Mouse (Mus musculus) fibroblast of lung, adult 2 months (primary cell): ENCODE results near the gene Tgfbr3.

Source experiments
- DNase-seq: peaks from one replicate; pipeline ENCODE4 v3.0.0-alpha.2; 2011; ENCODE audit warnings: low read depth

Tgfbr3 gene

DNA sequence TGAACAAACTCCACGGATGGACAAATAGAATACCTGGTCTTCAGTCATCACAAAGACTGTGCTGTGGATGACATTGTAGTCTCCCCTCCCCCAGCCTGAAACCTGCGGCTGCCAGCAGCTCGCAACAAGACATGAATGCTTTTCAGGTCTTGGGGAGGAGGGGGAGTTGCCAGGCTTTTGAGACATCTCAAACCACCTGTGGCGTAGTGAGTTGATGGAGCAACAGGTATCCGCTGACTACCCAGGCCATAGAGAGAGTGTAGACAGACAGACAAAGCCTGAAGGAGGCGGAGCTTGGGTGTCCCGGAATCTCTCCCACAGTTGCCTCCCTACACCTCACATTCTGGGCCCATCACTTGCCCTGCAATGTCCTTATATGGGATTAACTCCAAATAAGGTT lies 117.6 kb downstream of the Tgfbr3 start:
- DNase-seq = no peak

DNA sequence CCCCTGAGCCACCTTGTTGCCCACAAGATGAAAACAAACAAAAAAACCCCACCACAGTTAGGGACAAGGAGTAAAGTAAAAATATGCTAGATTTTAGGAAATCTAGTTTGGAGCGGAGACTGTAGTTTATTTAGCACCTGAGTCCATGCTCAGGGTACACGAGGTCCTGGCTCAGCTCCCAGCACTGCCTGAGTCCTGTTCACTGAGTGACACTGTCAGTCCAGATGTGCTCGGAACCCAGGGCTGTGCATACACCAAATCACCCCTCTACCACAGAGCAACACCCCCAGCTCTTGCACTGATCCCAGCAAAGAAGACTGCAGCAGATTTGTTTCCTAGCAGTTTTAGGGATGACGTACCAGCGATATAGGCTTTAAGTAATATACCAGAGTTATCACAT lies 119.6 kb downstream of the Tgfbr3 start:
- DNase-seq = no peak

DNA sequence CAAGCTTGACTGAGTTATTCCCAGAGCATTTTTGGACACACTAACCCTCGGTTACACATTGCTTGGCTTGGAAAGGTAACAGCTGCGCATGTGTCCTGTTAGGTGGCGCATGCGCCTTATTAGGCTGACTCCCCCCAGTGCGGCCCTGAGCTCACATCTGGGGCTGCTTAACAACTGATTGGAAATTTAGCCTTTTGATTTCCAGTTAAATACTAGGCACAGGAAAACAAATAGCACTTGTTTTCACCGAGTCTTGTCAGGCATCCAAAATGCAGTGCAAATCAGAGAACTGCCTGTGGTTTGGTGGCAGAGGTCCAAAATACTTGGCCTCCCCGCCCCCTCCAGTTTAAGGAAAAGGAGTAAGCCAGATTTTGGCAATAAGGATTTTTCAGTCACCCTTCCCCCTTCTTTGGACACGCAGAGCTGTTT lies 121.5 kb downstream of the Tgfbr3 start:
- DNase-seq = peak; percentile 95

DNA sequence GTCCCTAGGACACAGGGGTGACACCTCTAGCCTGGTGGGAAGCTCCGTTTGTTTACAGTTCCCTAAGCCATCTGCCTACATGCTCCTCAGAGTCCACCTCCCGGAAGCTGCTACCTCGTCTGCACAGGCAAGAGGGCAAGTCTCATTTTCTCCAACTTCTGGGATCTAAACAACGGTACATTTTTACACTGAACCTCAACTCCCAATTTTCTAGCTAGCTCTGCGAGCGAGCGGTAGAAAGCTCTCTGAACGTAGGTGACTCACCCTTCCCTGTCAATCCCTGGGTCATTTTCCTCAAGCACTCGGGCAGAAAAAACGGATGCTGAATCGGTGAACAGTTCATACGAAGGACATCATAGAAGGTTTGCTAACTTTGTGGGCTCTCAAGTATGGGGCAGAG lies 122.1 kb downstream of the Tgfbr3 start:
- DNase-seq = no peak

DNA sequence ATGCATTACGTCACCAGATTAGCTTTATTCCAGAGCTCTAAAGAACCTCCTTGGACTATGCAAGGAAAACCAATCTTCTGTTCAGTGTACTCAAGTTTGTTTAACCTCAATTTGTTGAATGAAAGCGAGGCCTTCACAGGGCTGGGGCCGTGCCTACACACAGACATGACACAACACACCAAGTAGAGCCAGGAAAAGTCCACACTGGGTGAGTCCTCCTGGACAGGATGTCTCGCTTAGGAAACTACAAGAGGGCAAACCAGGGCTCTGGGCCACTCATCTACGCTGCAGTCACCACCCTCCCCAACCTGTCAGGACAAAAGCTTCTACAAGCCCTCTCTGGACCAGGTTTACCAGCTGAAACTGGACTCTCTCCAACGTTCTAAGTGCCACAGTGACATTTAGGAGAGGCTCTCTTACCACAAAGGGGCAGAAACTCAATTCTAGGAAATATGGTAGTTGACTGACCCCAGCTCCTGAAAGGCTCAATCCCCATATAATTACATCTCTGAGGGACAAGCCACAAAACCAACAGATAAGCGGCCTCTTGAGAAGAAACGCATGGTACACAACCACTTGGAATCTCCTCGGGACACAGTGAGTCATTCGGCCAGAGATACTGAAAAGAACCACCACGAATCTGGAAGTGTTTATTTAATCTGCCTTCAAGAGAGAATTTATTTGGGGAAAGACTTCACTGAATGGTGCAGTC lies 122.6 kb downstream of the Tgfbr3 start:
- DNase-seq = peak; percentile 53

DNA sequence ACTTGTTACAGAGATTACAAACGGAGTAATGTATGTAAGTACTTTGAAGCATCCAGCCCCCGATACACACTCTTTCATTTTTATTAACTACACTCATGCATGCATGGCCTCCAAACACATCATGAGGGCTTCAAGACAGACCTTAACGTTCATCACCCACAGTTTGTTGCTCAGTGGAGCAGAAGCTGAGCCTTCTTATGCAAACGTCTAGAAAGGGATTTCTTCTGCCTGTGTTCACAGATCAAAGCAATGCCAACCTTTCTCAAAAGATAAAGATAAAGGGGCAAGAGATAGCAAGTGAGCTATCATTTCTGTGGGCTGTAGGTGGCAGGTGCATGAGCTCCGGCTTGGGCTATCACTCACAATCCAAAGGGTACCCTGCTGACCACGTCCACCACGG lies 123.7 kb downstream of the Tgfbr3 start:
- no peak for DNase-seq

DNA sequence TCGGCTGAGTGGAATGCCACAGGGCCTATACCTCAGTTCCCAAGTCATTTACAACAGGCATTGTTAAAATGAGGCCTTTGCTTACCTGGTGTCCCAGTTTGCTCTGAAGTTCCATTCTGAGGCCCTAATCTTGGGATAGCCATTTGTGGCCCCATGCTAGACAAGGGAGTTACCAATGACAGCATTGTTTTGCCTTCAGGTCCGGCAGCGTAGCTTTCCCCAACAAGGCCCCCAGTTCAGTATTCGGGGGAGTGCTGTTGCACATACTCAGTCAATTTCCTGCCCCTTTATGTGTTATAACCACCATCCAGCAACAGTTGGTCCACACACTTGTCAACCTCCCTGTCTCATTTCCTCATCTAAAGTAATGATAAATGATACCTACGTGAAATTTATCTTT lies 124.2 kb downstream of the Tgfbr3 start:
- DNase-seq = no peak

DNA sequence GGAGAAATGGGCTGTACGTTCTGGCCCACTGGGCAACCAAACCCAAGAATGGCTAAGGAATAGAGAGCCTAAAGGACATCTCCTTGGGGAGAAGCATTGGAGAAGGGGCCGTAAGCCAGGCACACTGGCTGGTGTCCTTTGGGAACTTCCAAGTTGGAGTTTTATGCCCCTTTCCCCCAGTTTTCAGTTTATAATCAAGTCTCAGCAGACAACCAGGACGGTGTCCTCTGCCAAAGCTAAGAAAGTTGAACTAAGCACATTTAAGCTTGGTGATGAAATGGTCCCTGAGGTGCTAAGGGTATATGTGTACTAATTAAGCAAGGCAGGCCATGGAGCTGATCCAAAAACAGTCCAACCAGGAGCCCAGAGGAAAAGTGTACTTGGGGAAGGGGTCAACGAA lies 124.6 kb downstream of the Tgfbr3 start:
- no peak for DNase-seq

DNA sequence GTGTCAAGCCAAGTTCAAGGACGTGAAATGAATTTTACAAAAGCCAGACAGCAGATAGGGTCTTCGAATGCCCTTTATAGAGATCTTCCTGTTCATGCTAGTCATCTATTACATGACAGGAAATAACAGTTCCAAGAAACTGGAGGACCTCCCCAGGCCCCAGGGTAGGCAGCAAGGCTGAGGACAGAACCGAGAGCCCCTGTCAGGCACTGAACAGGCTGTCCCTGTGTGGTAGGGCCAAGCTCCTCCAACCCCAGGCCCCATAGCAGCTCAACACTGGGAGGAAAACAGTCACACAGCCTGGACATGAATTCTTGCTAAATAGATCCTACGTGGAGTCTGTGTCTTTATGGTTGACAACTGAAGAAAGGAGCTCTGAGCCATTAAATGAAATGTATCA lies 125.3 kb downstream of the Tgfbr3 start:
- no peak for DNase-seq

DNA sequence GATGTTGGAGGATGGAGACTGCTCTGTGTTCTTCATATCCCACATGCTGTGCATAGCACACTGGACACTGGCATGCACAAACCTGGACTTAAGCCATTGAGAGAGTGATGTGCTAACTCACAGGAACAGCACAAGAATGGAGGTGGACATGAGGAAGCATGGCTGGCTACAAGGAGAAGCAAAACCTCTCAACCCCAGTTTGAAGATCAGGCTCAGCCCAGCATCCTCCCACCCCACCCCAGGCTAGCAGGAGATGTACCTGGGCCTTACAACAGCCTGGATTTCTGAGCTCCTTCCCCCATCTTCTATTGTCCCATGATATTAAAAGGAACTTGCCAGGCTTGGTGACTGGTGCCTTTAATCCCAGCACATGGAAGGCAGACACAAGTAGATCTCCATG lies 126.1 kb downstream of the Tgfbr3 start:
- DNase-seq = no peak

DNA sequence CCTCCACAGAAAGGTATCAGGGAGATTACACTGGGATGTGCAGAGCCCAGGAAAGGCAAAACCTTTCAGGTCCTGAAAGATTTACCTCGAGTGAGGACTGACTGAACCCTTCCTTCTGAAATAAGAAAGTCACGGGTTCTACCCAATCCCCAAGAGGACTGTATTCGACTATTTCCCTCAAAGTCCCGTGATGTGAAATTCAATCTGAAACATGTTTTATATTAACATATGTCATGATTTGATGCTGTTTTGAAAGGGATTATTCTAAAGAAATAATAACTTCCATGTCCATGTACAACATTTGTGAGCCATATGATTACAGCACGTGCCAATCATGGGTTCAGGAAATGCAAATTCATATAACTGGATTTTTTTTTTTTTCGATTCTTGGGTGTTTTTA lies 126.6 kb downstream of the Tgfbr3 start:
- DNase-seq = no peak

DNA sequence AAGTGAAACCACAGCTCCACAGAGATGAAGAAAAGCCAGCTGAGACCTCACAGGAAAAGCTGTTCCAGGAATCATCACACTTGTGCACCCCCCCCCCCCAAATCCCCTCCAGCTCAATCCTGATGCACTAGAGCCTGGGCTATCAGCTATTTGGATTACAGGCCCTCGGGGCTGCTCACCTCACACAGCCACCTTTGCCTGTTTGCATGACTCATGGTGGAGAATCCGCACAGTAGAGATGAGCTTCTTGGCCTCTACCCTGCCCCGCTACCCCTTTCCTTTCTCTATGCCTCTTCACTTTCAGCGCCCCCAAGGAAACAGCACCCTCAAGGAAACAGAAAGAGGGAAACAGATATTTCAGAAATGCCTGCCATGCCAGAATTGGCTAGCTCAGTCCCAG lies 127.1 kb downstream of the Tgfbr3 start:
- DNase-seq = no peak

DNA sequence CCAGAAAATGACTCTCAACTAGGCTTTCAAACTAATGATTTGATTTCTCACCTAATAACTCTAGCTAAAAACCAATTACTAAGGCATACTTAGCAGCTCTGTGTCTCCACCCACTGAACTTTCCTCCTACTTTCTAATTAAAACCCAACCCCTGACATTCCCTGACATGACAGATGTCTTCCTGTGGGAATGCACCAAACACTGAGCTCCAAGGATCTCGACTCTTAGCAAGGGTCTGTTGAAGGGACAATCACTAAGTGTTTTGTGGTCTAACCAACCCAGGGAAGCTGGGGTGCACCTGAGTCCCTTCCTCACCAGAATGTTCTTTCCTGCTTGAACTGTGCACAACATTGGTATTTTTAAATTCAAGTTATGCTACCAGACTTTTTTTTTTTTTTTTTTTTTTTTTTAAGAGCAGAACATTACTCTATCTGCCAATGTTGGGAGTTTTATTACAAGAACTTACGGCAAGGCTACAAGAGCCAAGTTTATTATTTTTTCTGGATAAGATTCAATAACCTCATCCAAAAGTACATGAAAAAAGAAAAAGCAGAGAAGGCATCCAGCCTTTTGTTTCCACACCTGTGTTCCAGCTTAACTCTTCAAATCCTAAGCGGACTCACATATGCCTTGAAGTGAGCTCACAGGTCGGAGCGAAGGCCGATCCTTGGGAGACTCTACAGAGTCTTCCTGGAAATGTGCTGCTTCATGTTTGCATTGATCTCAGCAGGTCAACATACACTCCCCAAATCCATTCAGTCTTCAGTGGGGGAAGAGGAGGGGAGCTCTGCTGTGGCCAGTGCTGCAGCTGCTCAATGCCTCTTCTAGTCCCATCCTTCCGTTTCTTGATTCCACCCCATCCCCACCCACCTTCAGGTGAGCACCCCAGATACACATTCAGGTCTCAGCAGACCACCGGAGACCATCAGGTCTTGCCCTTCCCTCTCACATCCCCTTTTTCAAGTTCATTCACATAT lies 129.2 kb downstream of the Tgfbr3 start:
- no peak for DNase-seq

DNA sequence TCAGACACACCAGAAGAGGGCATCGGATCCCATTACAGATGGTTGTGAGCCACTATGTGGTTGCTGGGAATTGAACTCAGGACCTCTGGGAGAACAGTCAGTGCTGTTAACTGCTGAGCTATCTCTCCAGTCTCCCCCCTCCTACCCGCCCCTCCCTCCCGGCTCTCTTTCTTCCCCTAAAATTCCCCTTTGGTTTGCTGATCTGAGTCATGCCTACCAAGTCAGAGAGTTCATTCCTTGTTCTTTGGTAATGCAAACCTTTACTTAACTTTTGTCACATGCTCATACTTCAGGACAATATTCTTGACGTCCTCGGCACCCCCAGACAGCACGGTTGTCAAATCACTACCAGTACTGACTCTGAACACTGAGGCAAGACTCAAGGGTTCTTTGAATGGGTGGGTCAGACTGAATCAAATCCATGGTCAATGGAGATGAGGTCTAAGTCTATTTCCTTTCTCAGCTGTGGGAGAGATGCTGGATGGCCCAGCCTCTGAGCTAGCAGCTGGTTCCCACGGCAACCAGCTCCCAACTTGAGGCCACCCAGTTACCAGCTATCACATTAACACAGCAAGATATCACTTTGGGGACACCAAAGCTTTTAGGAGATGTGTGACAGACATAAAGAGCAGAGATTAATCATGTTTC lies 130.8 kb downstream of the Tgfbr3 start:
- no peak for DNase-seq

DNA sequence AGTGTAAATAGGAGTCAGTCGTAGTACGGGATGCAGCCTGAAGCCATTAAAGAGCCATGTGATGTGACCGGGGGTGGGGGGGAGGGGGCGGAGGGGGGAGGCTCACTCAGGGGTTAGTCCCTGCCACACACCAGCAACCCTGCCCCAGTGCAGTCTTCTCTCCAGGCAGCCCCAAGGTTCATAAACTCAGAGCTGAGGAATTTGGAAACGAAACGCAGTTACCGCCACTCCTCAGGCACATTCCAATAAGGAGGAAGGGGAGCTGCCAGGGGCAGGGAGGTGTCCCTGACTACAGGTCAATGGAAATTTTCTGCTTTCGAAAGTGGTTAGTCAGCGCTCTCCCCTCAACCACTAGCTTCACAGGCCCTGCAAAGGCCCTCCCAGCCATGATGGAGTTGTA lies 132.0 kb downstream of the Tgfbr3 start:
- DNase-seq = peak; percentile 51

DNA sequence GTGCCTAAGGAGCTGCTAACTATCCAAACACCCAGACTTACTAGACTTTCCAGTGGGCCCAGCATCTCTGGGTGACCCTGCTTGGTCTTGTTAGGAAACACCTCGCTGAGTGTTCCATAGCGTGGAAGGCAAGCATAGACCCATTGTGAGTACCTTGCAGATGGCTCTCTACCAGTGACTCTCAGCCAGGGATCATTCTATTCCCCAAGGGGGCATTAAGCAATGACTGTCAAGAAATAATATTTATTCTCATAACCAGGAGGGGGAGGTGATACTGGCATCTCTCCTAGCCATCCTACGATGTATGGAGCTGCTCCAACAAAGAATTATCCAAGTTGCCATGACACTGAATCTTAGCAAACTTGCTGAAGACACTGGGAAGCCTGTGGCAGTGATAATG lies 133.3 kb downstream of the Tgfbr3 start:
- DNase-seq = no peak

DNA sequence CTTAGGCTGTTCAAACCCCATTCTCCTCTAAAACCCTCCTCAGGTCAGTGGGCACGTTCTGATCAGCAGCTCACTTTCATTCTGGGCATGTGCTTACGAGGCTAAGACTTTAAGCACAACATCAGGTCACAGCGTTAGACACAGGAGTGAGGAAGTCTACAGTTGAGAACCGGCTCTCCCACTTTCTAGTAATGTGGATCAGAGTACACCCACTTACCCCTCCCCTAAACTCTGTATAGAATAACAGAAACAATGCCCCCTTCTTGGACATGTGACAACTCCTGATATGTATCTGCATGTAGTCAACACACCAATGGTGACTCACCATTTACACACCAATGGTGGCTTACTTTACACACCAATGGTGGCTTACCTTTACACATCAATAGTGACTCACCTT lies 136.4 kb downstream of the Tgfbr3 start:
- DNase-seq = no peak

DNA sequence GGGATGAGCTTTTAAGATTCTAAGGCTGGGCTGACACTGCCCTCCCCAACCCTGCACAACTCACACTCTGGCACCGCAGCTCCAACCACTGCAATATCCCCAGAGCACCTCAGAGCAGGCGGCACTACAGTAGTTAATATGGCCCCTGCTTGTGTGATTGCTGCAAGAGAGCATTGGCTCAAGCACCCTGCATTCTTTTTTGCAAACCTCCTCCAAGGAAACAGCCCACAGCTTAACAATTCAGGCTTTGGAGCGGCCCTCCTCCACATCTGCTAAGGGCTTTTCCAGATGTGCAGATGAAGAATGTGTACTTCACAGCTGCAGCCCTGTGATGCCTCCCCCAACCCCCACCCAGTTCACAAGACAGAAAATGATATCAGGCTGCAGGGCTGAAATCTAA lies 138.1 kb downstream of the Tgfbr3 start:
- no peak for DNase-seq

DNA sequence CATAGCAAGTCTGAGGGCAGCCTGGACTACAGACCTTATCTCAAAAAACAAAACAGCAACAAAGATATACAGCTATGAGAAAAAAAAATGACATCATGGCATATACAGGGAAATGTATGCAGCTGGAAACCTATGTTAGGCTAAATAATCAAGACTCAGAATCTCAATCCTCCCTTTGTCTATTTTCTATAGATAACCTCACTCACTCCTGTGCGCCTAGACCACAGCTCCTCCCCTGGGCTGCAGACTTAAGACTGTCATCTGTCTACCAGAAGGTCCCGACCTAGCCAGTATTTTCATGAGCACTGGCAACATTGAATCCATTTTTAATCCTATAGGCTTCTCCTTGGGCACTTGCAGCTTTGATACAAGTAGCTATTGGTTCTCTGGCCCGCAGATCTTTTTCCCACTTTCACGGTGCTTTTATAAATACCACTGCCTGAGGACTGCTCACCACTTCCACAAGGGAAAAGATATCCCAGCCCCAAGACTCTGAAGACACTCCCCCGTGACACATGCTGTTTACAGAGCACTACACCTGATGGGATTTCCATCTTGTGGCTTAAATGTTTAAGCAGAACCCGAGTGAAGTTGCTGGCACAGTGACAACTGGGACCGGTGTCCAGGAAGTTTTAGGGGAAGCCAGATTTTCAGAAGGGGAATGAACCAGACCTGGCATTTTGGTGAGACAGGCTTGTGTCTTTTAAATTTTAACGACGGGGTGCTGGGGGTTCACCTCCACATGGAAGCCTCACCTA lies 138.7 kb downstream of the Tgfbr3 start:
- no peak for DNase-seq

DNA sequence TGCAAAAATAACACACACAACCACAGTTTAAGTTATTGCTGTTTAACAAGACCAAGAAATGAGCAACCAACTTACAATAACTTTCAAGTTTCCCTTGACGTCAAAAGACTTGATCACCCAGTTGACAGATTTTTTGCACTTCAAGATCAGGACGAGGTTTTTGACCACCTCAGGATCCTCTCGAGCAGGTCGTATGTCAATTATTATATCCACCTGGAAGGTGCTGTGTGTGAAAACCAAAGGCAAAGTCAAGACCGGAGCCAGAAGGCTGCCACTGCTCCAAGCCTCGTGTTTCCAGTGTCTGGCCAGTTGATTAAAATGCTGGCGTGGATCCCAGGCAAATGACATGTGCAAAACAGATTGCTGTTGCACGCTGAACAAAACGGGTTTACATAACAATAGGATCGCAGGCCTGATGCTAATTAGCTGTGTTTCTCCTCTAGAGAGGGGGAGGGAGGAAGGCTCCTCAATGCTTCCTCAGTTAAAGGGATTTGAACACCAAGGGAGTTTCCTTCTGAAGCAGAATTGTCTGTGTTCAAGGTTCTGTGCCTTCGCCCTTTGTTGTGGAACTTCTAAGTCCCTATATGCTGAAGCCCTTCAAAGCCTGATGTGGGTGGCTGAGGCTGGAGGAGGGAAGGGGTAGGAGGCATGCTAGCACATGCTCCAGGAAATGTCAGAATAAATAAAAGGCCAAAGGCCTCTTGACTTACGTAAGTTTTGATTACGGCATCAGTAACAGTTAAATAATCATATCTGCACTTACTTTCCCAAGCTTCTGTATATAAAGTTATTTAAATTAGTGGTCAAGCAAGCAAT lies 141.3 kb downstream of the Tgfbr3 start:
- no peak for DNase-seq

DNA sequence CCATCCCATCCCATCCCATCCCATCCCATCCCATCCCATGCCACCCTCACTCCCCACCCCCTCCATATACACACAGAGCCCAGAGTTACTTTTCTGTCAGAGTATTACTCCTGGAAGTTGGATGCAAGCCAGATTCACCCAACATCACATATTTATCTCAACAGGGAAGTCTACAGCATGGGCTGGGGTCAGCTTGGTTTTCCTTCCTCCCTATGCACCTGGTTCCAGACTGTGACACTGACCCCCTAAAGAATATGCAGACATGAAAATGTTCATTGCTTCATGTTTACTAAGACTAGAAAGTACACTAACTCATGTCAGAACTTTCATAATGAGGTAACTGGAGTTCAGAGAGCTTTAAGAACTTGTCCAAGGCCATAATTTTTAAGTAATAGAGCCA lies 142.0 kb downstream of the Tgfbr3 start:
- no peak for DNase-seq
